Mouse (Mus musculus) heart, postnatal 14 days (tissue): ENCODE measurements around the gene Sema5b. TPM values are rescaled to one million over a fixed set of nuclear protein-coding genes. Genes with fewer than 3 reads are reported as not detected.

ENCODE experiments used
- DNase-seq, 2 experiments: peaks; one replicate each; pipeline ENCODE4 v3.0.0; 2021 to 2022
- intact Hi-C: fragments of 180-260 bp; cut with DNase I; formaldehyde crosslinking; loops from one replicate; pipeline ENCODE4 v1.15.1; 2025
- long read RNA-seq, 2 experiments: library from polyadenylated mRNA; stranded (forward); transcript quantifications; one replicate each; pipeline ENCODE4 v2.0.0; 2021
- total RNA-seq, 2 experiments: library from RNA; stranded (reverse); gene quantifications; 2 replicates each; pipeline ENCODE4 v1.2.3; 2021

The Sema5b gene
- total RNA-seq, result under 1 TPM; 0.96 to 1.00 TPM
- long read RNA-seq, experiment 1, partial matches to known transcripts, result 3 of 3 reads
- long read RNA-seq, experiment 1, other reads (novel, unspliced or antisense), result 0 of 3 reads
- long read RNA-seq, experiment 2, partial matches to known transcripts, result 0 of 1 reads
- long read RNA-seq, experiment 2, other reads (novel, unspliced or antisense), result 1 of 1 reads

GRCm38 (mm10) chr16:35541117-35541641, at the start of gene Sema5b:
TSS of gene Sema5b (plus strand) at chr16:35541145.
- DNase-seq, result peak; percentile 45 to 59
- intact Hi-C loops, result loop anchor here (1.0 to 5.0 kb wide), 4 partner anchors 87 to 222 kb away; no protein-coding TSS in a partner anchor

- intact Hi-C loops, result no loop called here
- DNase-seq, result no peak
These were observed 40.6 kb upstream of the Sema5b start for GRCm38 (mm10) chr16:35500342-35500741.

- no peak for DNase-seq
- intact Hi-C loops, result no loop called here
These were observed 39.7 kb upstream of the Sema5b start for GRCm38 (mm10) chr16:35501106-35501760.

GRCm38 (mm10) chr16:35502456-35502855, 38.5 kb upstream of the Sema5b start:
- intact Hi-C loops, result no loop called here
- DNase-seq, result no peak

- no peak for DNase-seq
These were observed 36.7 kb upstream of the Sema5b start for GRCm38 (mm10) chr16:35504266-35504665.

GRCm38 (mm10) chr16:35505786-35506185, 35.2 kb upstream of the Sema5b start:
- intact Hi-C loops, result no loop called here
- DNase-seq, result no peak

More at GRCm38 (mm10) chr16:35504266-35504665, 36.7 kb upstream of the Sema5b start:
- intact Hi-C loops, result no loop called here

- DNase-seq, result no peak
- intact Hi-C loops, result no loop called here
These were observed 32.4 kb upstream of the Sema5b start for GRCm38 (mm10) chr16:35508581-35508980.

- DNase-seq, result no peak
- intact Hi-C loops, result no loop called here
These were observed 31.4 kb upstream of the Sema5b start for GRCm38 (mm10) chr16:35509331-35510070.

GRCm38 (mm10) chr16:35515977-35516612, 24.9 kb upstream of the Sema5b start:
- intact Hi-C loops, result no loop called here
- no peak for DNase-seq

GRCm38 (mm10) chr16:35517976-35518951, 22.7 kb upstream of the Sema5b start:
- intact Hi-C loops, result no loop called here
- peak in 1 of 2 experiments; percentile 15 for DNase-seq

GRCm38 (mm10) chr16:35519245-35519644, 21.7 kb upstream of the Sema5b start:
- DNase-seq, result no peak
- intact Hi-C loops, result no loop called here

GRCm38 (mm10) chr16:35524200-35524599, 16.7 kb upstream of the Sema5b start:
- no peak for DNase-seq
- intact Hi-C loops, result no loop called here

GRCm38 (mm10) chr16:35534630-35535029, 6.3 kb upstream of the Sema5b start:
- intact Hi-C loops, result loop anchor here (5.0 kb wide), 1 partner anchor 283 kb away; no protein-coding TSS in a partner anchor
- DNase-seq, result no peak

- DNase-seq, result no peak
- intact Hi-C loops, result loop anchor here (5.0 kb wide), 1 partner anchor 280 kb away; no protein-coding TSS in a partner anchor
These were observed 3.3 kb upstream of the Sema5b start for GRCm38 (mm10) chr16:35537651-35538050.

- no peak for DNase-seq
- intact Hi-C loops, result loop anchor here (5.0 kb wide), 1 partner anchor 278 kb away; no protein-coding TSS in a partner anchor
These were observed 1.9 kb upstream of the Sema5b start for GRCm38 (mm10) chr16:35539041-35539440.

- intact Hi-C loops, result loop anchor here (1.0 to 5.0 kb wide), 4 partner anchors 88 to 222 kb away; no protein-coding TSS in a partner anchor
- peak in 1 of 2 experiments; percentile 38 for DNase-seq
These were observed 420 bp upstream of the Sema5b start for GRCm38 (mm10) chr16:35540333-35541116.

GRCm38 (mm10) chr16:35541661-35542420, 896 bp downstream of the Sema5b start:
- intact Hi-C loops, result loop anchor here (1.0 to 5.0 kb wide), 4 partner anchors 86 to 223 kb away; no protein-coding TSS in a partner anchor
- peak; percentile 11 to 21 for DNase-seq

- DNase-seq, result no peak
- intact Hi-C loops, result loop anchor here (5.0 kb wide), 2 partner anchors 115 to 190 kb away; no protein-coding TSS in a partner anchor
These were observed 1.5 kb downstream of the Sema5b start for GRCm38 (mm10) chr16:35542421-35542780.
